Mouse (Mus musculus) heart, embryonic 10.5 days (tissue): ENCODE results near the gene Zfp273. TPM values are rescaled to one million over a fixed set of nuclear protein-coding genes. Genes with fewer than 3 reads are reported as not detected.
"Not testable (repeated sequence)": the region's sequence is repeated elsewhere in the genome, so short reads cannot be mapped to it uniquely, and the experiment has no call there.

ENCODE experiments used
- DNase-seq: peaks from one replicate; pipeline ENCODE4 v3.0.0-alpha.2; 2017; ENCODE audit warnings: low spot score
- H3K27ac ChIP-seq: fragments of 300-500 bp; sonication (generic); 2 replicates; pipeline ENCODE4 v1.5.1; 2016; ENCODE audit warnings: mild to moderate bottlenecking
- H3K27me3 ChIP-seq: fragments of 300-500 bp; sonication (generic); 2 replicates; pipeline ENCODE4 v1.6.1; 2016; ENCODE audit warnings: mild to moderate bottlenecking; ENCODE audit not compliant: poor library complexity, insufficient read depth, severe bottlenecking
- H3K36me3 ChIP-seq: fragments of 300-500 bp; sonication (generic); 2 replicates; pipeline ENCODE4 v1.6.1; 2016; ENCODE audit warnings: mild to moderate bottlenecking, moderate library complexity
- H3K4me1 ChIP-seq: fragments of 300-500 bp; sonication (generic); 2 replicates; pipeline ENCODE4 v1.6.1; 2016; ENCODE audit warnings: mild to moderate bottlenecking
- H3K4me3 ChIP-seq: fragments of 300-500 bp; sonication (generic); 2 replicates; pipeline ENCODE4 v1.5.1; 2016; ENCODE audit warnings: mild to moderate bottlenecking, moderate library complexity
- H3K9me3 ChIP-seq: fragments of 300-500 bp; sonication (generic); 2 replicates; pipeline ENCODE4 v1.6.1; 2016; ENCODE audit warnings: mild to moderate bottlenecking, moderate library complexity
- WGBS: fragments of 180-500 bp; shearing (Covaris S2); methylation state at CpG from one replicate; pipeline ENCODE4 v1.1.7; 2016; 5-methylcytosine and 5-hydroxymethylcytosine counted together
- polyA plus RNA-seq: library from polyadenylated mRNA; unstranded; fragments of >200 nt; fragmentation: Nextera tagmentation; extraction: Ambion mirVana; gene quantifications from 2 replicates; pipeline ENCODE4 v1.2.1, GENCODE M21; 2016

The Zfp273 gene
- polyA plus RNA-seq, 1 experiment from 2014 or later: 5.6 TPM

- Histone ChIP-seq H3K36me3 (no peaks in the 10 kb centered on the region), H3K27ac (peak overlapping the region; percentile 56; the same call in 1 of the 2 replicates), H3K27me3 (no peaks in the 10 kb centered on the region), H3K4me3 (peak overlapping the region; percentile 59), H3K9me3 (no peaks in the 10 kb centered on the region), H3K4me1 (no peaks in the 10 kb centered on the region)
- WGBS: 2% methylated on average over 13 of the region's 19 CpGs
- DNase-seq: peak; percentile 78
These were observed 30.7 kb downstream of the Zfp273 start for GRCm38 (mm10) chr13:67844119-67844852.

GRCm38 (mm10) chr13:67844853-67845194, 31.3 kb downstream of the Zfp273 start:
- Histone ChIP-seq H3K36me3 (no peaks in the 10 kb centered on the region), H3K9me3 (no peaks in the 10 kb centered on the region), H3K27me3 (no peaks in the 10 kb centered on the region), H3K4me1 (no peaks in the 10 kb centered on the region), H3K27ac (peak overlapping the region; percentile 56; the same call in 1 of the 2 replicates), H3K4me3 (peak overlapping the region; percentile 59)
- DNase-seq: no peak
- WGBS: 17% methylated on average over 8 of the region's 8 CpGs

- H3K36me3 ChIP-seq: no peaks in the 10 kb centered on the region
- no peak for DNase-seq
- 72% methylated on average over 3 of the region's 3 CpGs for WGBS
- no peaks in the 10 kb centered on the region for H3K27me3 ChIP-seq
- H3K27ac ChIP-seq: no peak overlapping the region
- H3K4me1 ChIP-seq: no peaks in the 10 kb centered on the region
- H3K4me3 ChIP-seq: no peak overlapping the region
- no peaks in the 10 kb centered on the region for H3K9me3 ChIP-seq
These were observed 36.8 kb downstream of the Zfp273 start for GRCm38 (mm10) chr13:67850361-67850760.

- Histone ChIP-seq H3K36me3 (no peaks in the 10 kb centered on the region), H3K27me3 (no peaks in the 10 kb centered on the region), H3K4me3 (no peak overlapping the region), H3K9me3 (no peaks in the 10 kb centered on the region), H3K4me1 (no peaks in the 10 kb centered on the region), H3K27ac (no peak overlapping the region)
- WGBS: 82% methylated on average over 6 of the region's 6 CpGs
- no peak for DNase-seq
These were observed 39.6 kb downstream of the Zfp273 start for GRCm38 (mm10) chr13:67853130-67853529.

- no peak for DNase-seq
- H3K27me3 ChIP-seq: no peaks in the 10 kb centered on the region
- H3K4me3 ChIP-seq: no peak overlapping the region
- H3K36me3 ChIP-seq: no peaks in the 10 kb centered on the region
- H3K4me1 ChIP-seq: no peaks in the 10 kb centered on the region
- 81% methylated on average over 2 of the region's 2 CpGs for WGBS
- no peak overlapping the region for H3K27ac ChIP-seq
- H3K9me3 ChIP-seq: no peaks in the 10 kb centered on the region
These were observed 40.4 kb downstream of the Zfp273 start for GRCm38 (mm10) chr13:67853983-67854382.

- H3K36me3 ChIP-seq: no peaks in the 10 kb centered on the region
- no peak overlapping the region for H3K27ac ChIP-seq
- no peak overlapping the region for H3K4me3 ChIP-seq
- WGBS: 5% methylated on average over 1 of the region's 1 CpGs
- H3K27me3 ChIP-seq: no peaks in the 10 kb centered on the region
- DNase-seq: no peak
- H3K9me3 ChIP-seq: no peaks in the 10 kb centered on the region
- H3K4me1 ChIP-seq: no peaks in the 10 kb centered on the region
These were observed 43.8 kb downstream of the Zfp273 start for GRCm38 (mm10) chr13:67857317-67857716.

GRCm38 (mm10) chr13:67862508-67862907, 49.0 kb downstream of the Zfp273 start:
- Histone ChIP-seq H3K27ac (no peak overlapping the region), H3K4me3 (no peak overlapping the region), H3K9me3 (no peaks in the 10 kb centered on the region), H3K36me3 (no peaks in the 10 kb centered on the region), H3K27me3 (no peaks in the 10 kb centered on the region), H3K4me1 (no peaks in the 10 kb centered on the region)
- DNase-seq: no peak
- WGBS: 80% methylated on average over 9 of the region's 9 CpGs

- Histone ChIP-seq H3K4me1 (no peaks in the 10 kb centered on the region), H3K36me3 (no peaks in the 10 kb centered on the region), H3K27ac (no peak within 1 kb of the TSS), H3K4me3 (no peak within 1 kb of the TSS), H3K27me3 (no peaks in the 10 kb centered on the region), H3K9me3 (no peaks in the 10 kb centered on the region)
- WGBS: 68% methylated on average over 11 of the region's 11 CpGs
- DNase-seq: no peak
These were observed 49.5 kb downstream of the Zfp273 start, which contains the start of gene BC048507 for GRCm38 (mm10) chr13:67863026-67863425. Gene BC048507 (plus strand): TSS chr13:67863326.

GRCm38 (mm10) chr13:67864764-67865350, 51.3 kb downstream of the Zfp273 start:
- Histone ChIP-seq H3K36me3 (no peaks in the 10 kb centered on the region), H3K4me3 (no peak overlapping the region), H3K9me3 (no peaks in the 10 kb centered on the region), H3K4me1 (no peaks in the 10 kb centered on the region), H3K27ac (no peak overlapping the region), H3K27me3 (no peaks in the 10 kb centered on the region)
- DNase-seq: no peak
- 62% methylated on average over 5 of the region's 5 CpGs for WGBS

GRCm38 (mm10) chr13:67867899-67868298, 54.4 kb downstream of the Zfp273 start:
- no peak overlapping the region for H3K27ac ChIP-seq
- no peaks in the 10 kb centered on the region for H3K9me3 ChIP-seq
- no peaks in the 10 kb centered on the region for H3K27me3 ChIP-seq
- 21% methylated on average over 3 of the region's 3 CpGs for WGBS
- no peak overlapping the region for H3K4me3 ChIP-seq
- H3K4me1 ChIP-seq: no peaks in the 10 kb centered on the region
- H3K36me3 ChIP-seq: no peaks in the 10 kb centered on the region
- DNase-seq: no peak

- H3K9me3 ChIP-seq, H3K27ac ChIP-seq, DNase-seq, H3K27me3 ChIP-seq, H3K36me3 ChIP-seq, H3K4me1 ChIP-seq: not testable (repeated sequence)
- WGBS: 34% methylated on average over 8 of the region's 12 CpGs
- 0 out of 2 replicates have a peak overlapping the region, but pooled peaks have one; percentile 27 for H3K4me3 ChIP-seq
These were observed 62.6 kb downstream of the Zfp273 start for GRCm38 (mm10) chr13:67876049-67876698.
